Mouse (Mus musculus) thymus, adult 2 months (tissue): ENCODE data around the gene Lair1.

ENCODE experiments used
- CTCF ChIP-seq: fragments of 200-500 bp; IDR thresholded peaks from 2 replicates; pipeline ENCODE4 v1.5.1; 2012; ENCODE audit warnings: mild to moderate bottlenecking, control low read depth, low read length, moderate library complexity, borderline replicate concordance; ENCODE audit not compliant: control insufficient read depth, poor library complexity, insufficient read depth; ENCODE audit errors: extremely low read depth
- POLR2A ChIP-seq: fragments of 200-500 bp; IDR thresholded peaks from 2 replicates; pipeline ENCODE4 v1.6.1; 2012; ENCODE audit warnings: mild to moderate bottlenecking, low read length, control low read depth, moderate library complexity; ENCODE audit not compliant: control insufficient read depth, poor library complexity, insufficient read depth; ENCODE audit errors: extremely low read depth

DNA sequence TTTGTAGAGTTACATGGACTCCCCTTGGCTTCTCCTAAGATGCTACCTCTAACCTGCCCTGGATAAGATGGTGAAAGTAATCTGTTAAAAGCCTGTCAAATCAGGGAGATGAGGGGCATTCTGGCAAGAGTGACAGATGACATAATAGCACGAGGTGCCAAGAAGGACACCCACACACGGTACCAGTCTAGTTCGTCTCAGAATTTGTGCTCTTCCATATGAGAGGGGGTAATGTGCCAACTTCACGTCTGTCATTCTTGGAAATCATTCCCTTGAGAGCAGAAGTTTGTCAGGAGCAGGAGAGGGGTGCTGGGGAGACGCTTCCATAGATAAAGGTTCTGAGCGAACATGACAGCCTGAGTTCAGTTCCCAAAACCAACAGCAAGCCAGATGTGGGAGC lies 21.2 kb upstream of the Lair1 start:
- no peak for TF ChIP-seq CTCF
- no peak for TF ChIP-seq POLR2A
